Mouse (Mus musculus) liver, adult 2 months (tissue): ENCODE measurements around the gene Tpo.

Experiments used
- CTCF ChIP-seq: fragments of 200-500 bp; IDR thresholded peaks from 2 replicates; pipeline ENCODE4 v1.5.1; 2011; ENCODE audit warnings: low read depth, low read length, control low read depth
- POLR2A ChIP-seq: fragments of 200-500 bp; IDR thresholded peaks from 2 replicates; pipeline ENCODE4 v1.6.1; 2011; ENCODE audit warnings: low read length, control low read depth; ENCODE audit not compliant: insufficient read depth; ENCODE audit errors: extremely low read depth

DNA sequence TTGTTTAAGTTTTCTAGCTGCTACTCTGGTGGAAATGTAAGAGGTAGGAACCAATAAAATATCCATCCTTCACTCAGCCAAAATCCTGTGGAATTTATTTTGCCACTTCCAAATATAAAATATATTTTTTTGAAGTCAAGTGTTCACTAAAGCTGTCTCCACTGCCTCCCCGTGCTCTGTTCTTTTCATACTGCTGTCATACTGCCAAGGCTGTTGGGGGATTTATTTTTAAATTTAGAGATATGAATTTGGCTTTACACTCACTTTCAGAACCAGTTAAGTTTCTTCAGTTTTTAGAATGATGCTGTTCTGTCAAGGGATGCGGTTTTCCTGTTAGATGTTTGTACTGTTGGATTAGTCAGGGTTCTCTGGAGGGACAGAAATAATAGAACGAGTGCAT lies 36.1 kb upstream of the Tpo start:
- no peak for TF ChIP-seq CTCF
- no peak for TF ChIP-seq POLR2A
